Mouse (Mus musculus) lung, adult 2 months (tissue): ENCODE results near the gene Cfap54. TPM values are rescaled to one million over a fixed set of nuclear protein-coding genes. Genes with fewer than 3 reads are reported as not detected.
A peak's percentile ranks its signal among the peaks of the same experiment; 100 is the strongest.

Experiments
- DNase-seq: peaks from one replicate; pipeline ENCODE4 v3.0.0; 2022
- H3K4me1 ChIP-seq: fragments of 200-500 bp; 2 replicates; pipeline ENCODE4 v1.6.1; 2011; ENCODE audit warnings: low read length; ENCODE audit not compliant: control insufficient read depth, insufficient read depth
- H3K4me3 ChIP-seq: fragments of 200-500 bp; replicated peaks from 2 replicates; pipeline ENCODE3; 2011; ENCODE audit warnings: low read depth, mild to moderate bottlenecking, control low read depth, low read length; ENCODE audit errors: extremely low read depth
- CTCF ChIP-seq: fragments of 200-500 bp; IDR thresholded peaks from 2 replicates; pipeline ENCODE4 v1.5.1; 2011; ENCODE audit warnings: mild to moderate bottlenecking, low read length, control low read depth; ENCODE audit not compliant: insufficient read depth
- POLR2A ChIP-seq: fragments of 200-500 bp; IDR thresholded peaks from 2 replicates; pipeline ENCODE4 v1.6.1; 2011; ENCODE audit warnings: low read depth, mild to moderate bottlenecking, control low read depth, low read length, borderline replicate concordance; ENCODE audit errors: extremely low read depth
- WGBS: fragments of 180-500 bp; shearing (Covaris S2); methylation state at CpG from one replicate; pipeline ENCODE4 v1.1.7; 2018; 5-methylcytosine and 5-hydroxymethylcytosine counted together
- polyA plus RNA-seq: library from polyadenylated mRNA; depleted of rRNA; stranded (reverse); fragments of >200 nt; gene quantifications from 2 replicates; pipeline ENCODE4 v1.2.3, GENCODE M21; 2012

The Cfap54 gene
- polyA plus RNA-seq, 1 experiment, result 2.3 TPM

DNA sequence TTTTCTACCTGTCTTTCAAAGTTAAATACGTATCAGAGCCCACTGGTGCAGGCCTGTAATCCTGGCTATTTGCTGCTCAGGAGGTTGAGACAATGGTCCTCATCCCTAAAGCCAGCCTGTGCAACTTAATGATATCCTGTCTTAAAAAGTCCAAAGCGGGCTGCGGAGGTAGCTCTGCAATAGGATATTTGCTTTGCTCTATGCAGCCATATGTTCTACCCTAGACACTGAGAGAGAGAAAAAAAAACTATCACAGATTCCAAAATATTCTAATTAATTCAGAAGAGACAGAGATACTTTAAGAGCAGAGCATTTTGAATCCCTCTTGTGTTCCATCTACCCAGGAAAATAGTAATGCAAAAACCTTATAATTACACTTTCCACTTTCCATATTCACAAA, 44.9 kb downstream of the Cfap54 start:
- 81% methylated on average over 3 of the region's 3 CpGs for WGBS
- DNase-seq, result no peak
- Histone ChIP-seq H3K4me1 (no peaks in the 10 kb centered on the region), H3K4me3 (no peak overlapping the region)
- TF ChIP-seq POLR2A (no peak), CTCF (no peak)

DNA sequence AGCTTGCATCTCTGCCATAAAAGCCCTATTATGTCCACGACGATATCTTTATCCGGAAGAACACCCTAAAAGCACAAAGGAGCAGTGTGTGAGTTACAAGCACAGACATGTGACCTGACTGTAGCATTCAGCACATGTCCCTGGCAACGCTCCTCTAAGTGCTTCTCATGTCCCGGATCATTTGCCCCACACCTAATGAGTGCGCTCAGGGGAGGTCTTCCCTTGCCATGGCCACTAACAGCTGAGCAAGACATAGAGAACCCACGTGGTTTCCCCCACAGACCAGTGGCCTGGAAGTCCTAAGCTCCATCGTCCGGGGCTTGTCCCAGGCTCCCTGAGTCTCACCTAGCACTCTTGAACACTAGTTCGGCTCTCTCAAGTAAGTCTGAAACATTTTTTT, 45.9 kb downstream of the Cfap54 start:
- DNase-seq, result no peak
- Histone ChIP-seq H3K4me3 (no peak overlapping the region), H3K4me1 (no peaks in the 10 kb centered on the region)
- no peak for TF ChIP-seq POLR2A
- 56% methylated on average over 10 of the region's 10 CpGs for WGBS

DNA sequence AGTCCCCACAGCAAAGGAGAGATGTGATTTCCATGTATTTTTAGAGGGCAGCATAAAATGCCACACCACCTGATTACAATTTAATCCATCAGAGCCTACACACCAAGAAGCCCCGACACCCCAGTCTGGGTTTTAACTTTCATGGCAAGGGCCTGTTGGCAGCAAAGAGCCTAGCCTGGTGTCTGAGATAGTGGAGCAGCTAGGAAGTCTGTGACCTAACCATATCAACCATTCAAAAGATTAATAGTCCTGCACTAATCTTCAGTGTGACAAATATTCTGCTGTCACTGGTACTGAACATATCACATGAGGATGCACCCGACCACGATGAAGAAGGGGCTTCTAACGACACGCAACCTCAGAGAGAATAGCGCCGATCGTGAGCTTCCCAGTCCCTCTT, 58.1 kb downstream of the Cfap54 start:
- WGBS, result 68% methylated on average over 8 of the region's 8 CpGs
- no peak for TF ChIP-seq POLR2A
- no peak for TF ChIP-seq CTCF
- Histone ChIP-seq H3K4me1 (no peaks in the 10 kb centered on the region), H3K4me3 (no peak overlapping the region)
- no peak for DNase-seq

DNA sequence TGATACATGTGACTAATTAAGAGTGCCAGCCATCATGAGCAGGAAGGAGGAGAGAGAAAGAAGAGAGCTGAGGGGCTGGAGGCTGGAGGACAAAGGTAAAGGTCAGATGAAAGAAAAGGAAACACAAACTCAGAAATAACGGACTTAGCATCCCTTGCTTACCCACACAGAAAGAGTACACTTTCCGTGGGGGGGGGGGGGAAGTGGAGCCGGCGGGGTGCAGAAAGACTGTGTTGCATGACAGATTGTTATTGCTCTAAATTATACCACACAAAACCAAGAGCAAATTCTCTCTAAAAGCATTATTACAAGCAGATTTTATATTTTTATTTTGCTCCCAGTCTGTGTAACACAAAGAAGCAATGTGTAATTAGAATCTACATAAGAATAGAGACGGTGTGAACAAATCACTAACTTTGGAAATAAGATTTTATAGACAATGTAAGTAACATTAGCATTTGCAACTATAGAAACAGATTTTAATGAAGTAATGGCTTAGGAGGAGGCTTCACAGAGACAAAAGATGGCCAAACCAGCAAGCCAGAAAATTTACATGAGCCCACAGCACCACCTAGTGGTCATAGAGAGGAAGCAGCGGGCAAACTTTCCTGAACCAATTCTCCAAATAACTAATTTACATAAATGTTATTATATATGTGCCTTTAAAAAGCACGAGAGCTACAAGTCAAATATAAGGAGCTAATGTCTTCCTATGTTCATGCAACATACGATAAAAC, 67.2 kb downstream of the Cfap54 start:
- DNase-seq, result peak; percentile 19
- 48% methylated on average over 8 of the region's 8 CpGs for WGBS
- Histone ChIP-seq H3K4me1 (no peaks in the 10 kb centered on the region), H3K4me3 (no peak overlapping the region)
- TF ChIP-seq CTCF (peak; percentile 51; the same call in 1 of the 2 replicates), POLR2A (no peak)

DNA sequence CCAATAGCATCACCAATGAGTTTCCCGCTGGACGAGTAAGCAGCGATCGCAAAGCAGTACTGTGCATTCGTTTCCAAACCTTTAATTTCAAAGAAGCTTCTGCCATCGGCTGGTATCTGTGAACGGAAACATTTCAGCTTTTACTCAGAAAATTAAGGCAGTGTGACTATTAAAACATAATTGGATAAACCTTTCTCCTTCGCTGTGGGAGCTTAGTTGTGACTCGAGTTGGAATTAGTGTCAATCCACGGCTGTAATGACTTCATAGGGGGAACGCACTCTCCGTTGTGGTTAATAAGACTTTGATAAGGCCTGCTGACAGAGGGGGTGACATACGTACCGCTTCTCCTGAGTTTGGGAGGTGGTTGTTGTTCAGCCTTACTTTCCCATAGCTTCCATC, 70.3 kb downstream of the Cfap54 start:
- TF ChIP-seq POLR2A, result no peak
- TF ChIP-seq CTCF, result no peak
- Histone ChIP-seq H3K4me1 (no peaks in the 10 kb centered on the region), H3K4me3 (no peak overlapping the region)
- no peak for DNase-seq
- 84% methylated on average over 14 of the region's 14 CpGs for WGBS

DNA sequence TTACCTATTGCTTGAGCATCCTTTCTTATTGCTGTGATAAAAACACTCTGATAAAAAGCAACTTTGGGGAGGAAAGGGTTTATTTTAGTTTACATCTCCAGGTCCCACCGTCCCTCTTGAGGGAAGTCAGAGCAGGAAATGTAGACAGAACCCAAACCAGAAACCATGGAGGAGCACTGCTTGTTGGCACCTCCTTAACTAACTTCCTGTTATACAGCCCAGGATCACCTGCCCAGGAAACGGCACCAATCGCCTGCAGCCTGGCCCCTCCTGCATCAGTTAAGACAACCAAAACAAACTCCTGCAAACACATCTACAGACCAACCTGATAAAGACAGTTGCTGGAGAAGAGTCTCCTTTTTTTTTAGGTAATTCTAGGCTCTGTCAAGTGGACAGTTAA, 74.4 kb downstream of the Cfap54 start:
- TF ChIP-seq CTCF (no peak), POLR2A (no peak)
- WGBS, result 23% methylated on average over 3 of the region's 3 CpGs
- no peak for DNase-seq

DNA sequence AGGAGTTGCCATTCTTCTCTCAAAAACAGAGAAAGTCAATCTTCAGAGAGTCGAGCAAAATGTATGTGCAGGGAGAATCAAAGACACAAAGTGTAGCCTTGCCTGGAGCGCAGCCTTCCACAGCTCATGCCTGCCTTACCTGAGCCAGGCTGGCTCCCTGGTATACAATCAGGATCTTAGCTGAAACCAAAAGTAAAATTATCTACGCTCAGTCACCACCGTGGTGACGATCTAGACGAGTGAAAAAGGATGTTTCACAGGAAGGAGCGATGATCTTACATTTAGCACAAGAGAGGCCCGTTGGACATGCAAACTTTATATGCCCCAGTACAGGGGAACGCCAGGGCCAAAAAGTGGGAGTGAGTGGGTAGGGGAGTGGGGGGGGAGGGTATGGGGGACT, 75.0 kb downstream of the Cfap54 start:
- Histone ChIP-seq H3K4me3 (no peak overlapping the region), H3K4me1 (no peaks in the 10 kb centered on the region)
- DNase-seq, result no peak
- whole genome bisulfite sequencing, result 65% methylated on average over 9 of the region's 9 CpGs
- no peak for TF ChIP-seq CTCF
- TF ChIP-seq POLR2A, result no peak

More for the DNA sequence above, 74.4 kb downstream of the Cfap54 start:
- Histone ChIP-seq H3K4me3 (no peak overlapping the region), H3K4me1 (no peaks in the 10 kb centered on the region)

DNA sequence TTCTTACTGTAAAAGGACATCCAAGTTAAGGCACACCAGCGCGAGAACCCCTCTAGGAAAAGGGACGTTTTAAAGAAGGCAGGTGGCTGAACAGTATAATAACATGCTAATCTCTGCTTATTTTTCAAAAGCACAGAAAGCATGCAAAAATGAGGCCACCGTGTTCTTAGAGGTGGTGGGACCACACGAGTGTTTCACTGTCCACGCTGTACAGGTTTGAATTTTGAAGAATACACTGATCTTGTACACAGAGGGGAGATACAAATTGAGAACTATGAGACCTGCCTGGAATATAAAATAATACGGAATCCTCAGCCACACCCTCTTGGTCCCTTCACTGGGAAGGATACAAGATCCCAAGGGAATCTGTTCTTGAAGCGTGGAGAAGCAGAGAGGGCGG, 82.9 kb downstream of the Cfap54 start:
- TF ChIP-seq POLR2A (no peak), CTCF (no peak)
- Histone ChIP-seq H3K4me1 (no peaks in the 10 kb centered on the region), H3K4me3 (no peak overlapping the region)
- 83% methylated on average over 9 of the region's 9 CpGs for WGBS
- no peak for DNase-seq

DNA sequence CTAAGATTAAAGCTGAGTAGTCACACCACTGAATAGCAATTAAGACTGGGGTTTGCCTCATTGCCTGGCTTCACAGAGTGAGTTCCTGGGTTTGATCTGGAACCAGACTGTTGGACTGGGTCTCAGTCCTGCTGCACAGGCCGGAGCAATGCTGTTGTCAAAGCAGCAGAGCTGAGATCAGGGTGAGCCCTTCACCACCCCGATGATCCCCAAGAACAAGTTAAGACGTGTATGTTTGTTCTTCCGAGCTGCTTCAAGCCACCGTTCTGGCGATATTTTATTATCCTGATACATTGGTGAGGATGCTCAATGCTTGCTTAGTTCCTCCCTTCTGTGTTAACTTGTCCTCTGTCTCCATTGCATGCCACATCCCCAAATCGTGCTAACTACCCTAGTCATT, 86.2 kb downstream of the Cfap54 start:
- Histone ChIP-seq H3K4me1 (no peaks in the 10 kb centered on the region), H3K4me3 (no peak overlapping the region)
- TF ChIP-seq CTCF (no peak), POLR2A (no peak)
- no peak for DNase-seq
- 82% methylated on average over 7 of the region's 7 CpGs for WGBS

DNA sequence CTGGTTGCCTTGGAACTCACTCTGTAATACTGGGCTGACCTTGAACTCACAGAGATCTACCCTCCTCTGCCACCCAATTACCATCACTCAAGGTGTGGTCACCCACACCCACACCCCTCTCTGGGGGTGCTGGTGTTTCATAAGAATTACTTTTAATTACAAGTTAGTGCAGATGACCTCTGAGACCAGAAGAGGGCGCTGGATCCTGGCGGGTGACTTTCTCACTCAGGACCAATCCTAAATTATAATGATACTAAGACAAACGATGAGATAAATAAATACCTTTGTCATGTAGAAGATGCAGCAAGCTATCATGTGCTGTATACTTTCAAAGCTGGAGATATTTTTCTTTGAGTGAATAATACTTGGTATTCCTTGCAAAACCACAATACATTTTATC, 87.1 kb downstream of the Cfap54 start:
- Histone ChIP-seq H3K4me1 (no peaks in the 10 kb centered on the region), H3K4me3 (no peak overlapping the region)
- TF ChIP-seq POLR2A (no peak), CTCF (no peak)
- WGBS, result 46% methylated on average over 3 of the region's 3 CpGs
- no peak for DNase-seq

DNA sequence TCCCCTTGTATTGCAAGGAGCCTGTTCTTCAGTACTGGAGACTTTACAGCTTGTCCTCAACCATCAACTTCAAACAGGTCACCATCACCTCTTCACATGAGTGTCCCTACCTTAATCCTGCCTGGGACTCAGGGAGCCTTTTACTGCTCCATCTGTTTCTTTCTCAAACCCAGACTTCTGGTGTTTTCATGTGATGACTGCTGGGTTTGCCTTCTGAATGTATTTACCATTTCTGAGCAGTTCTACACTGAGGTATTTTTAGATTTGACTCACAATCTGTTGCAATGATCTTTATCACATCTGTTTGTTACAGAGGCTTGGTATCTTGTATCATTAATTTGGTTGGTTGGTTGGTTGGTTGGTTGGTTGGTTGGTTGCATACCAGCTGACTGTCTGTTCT, 88.9 kb downstream of the Cfap54 start:
- no peak for DNase-seq
- Histone ChIP-seq H3K4me1 (no peaks in the 10 kb centered on the region), H3K4me3 (no peak overlapping the region)
- TF ChIP-seq CTCF (no peak), POLR2A (no peak)
